ENCODE assay signal across 8 mouse cellular contexts in the genomic region with DNA sequence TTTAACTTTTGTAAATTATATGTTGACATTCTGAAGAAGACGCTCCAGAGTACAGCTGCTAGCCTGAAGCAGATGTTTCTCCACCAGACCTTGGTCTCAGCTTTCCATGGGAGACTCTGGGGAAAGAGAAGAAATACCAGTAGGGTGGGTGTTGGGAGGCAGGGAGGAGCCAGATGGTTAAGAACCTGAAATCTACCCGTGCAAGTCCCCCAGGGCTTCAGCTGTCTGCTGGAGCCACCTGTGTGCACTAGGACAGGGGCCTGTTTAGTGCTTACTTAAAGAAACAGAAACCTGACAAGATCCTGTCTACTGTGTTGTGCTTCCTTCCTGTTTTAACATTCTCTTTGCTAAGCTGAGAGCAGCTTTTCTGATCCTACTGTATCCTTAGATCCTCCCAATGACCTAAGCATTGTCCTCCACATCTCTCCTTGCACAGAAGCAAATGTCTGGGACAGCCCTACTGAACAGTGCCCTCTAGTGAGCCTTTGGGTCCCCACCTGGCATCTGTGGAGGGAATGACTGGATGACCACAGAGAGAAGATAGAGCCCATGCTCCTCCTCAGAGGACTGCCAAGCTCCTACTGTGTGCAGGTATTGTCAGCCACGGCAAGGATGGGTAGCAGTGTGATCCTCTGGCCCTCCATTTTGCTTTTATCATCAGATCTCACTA.
DNase-seq lines count a peak whose midpoint lies in the region; ATAC-seq and TF ChIP-seq lines count a peak whose summit lies in the region.

No protein-coding gene starts in this region.

- ATAC-seq in stomach, embryonic 16.5 days (ENCODE audit: insufficient read depth, low FRiP score) = peak; percentile 22; the same call in 1 of the 2 replicates
- no peak for ATAC-seq in activated CD4-positive, CD25-positive, alpha-beta regulatory T cell, adult 4 months

- no peak for TF ChIP-seq POLR2A in embryonic fibroblast, embryonic 13.5 days (IDR thresholded peaks at IDR 0.05; ENCODE audit: low read depth, low read length)

- TF ChIP-seq CTCF in layer of hippocampus, adult 2 months (conservative IDR thresholded peaks at IDR 0.05) = peak; percentile 75
- TF ChIP-seq CTCF in embryonic fibroblast, embryonic 13.5 days (IDR thresholded peaks at IDR 0.05; ENCODE audit: borderline replicate concordance, insufficient read depth, low read length) = peak; percentile 22; the same call in 1 of the 2 replicates

- H3K27me3 ChIP-seq in stomach, embryonic 16.5 days (ENCODE audit: control insufficient read depth, insufficient read depth, low read length) = no peaks in the 10 kb centered on the region

- DNase-seq in layer of hippocampus, adult 2 months (ENCODE audit: low spot score in 2 of 2) = no peak
- no peak for DNase-seq in layer of hippocampus, postnatal 14 days (ENCODE audit: low spot score in 2 of 2)
- DNase-seq in CD4-positive helper T cell, adult 2 months (ENCODE audit: low read depth, low spot score) = peak; percentile 4
- peak; percentile 76 for DNase-seq in adrenal gland, postnatal 10 days
- DNase-seq in kidney, postnatal 36 days = peak; percentile 55 to 79

- no peaks in the 10 kb centered on the region; the same call in 1 of the 2 replicates for H3K4me1 ChIP-seq in embryonic fibroblast, embryonic 13.5 days (ENCODE audit: control insufficient read depth, insufficient read depth, low read length)
- H3K4me1 ChIP-seq in stomach, embryonic 16.5 days (ENCODE audit: control insufficient read depth, insufficient read depth, low read length) = peaks cover 16% of the 10 kb centered on the region

- H3K27ac ChIP-seq in layer of hippocampus, adult 2 months = no peak overlapping the region
- H3K27ac ChIP-seq in embryonic fibroblast, embryonic 13.5 days (ENCODE audit: insufficient read depth, low read length) = no peak overlapping the region
- no peak overlapping the region for H3K27ac ChIP-seq in stomach, embryonic 16.5 days (ENCODE audit: low read length)

- H3K9ac ChIP-seq in stomach, embryonic 16.5 days (ENCODE audit: low read length) = no peak overlapping the region

- no peak overlapping the region for H3K4me2 ChIP-seq in stomach, embryonic 16.5 days (ENCODE audit: low read depth, low read length)

- H3K9me3 ChIP-seq in stomach, embryonic 16.5 days (replicated peaks; ENCODE audit: control insufficient read depth, low read length) = no peaks in the 10 kb centered on the region

- no peaks in the 10 kb centered on the region for H3K36me3 ChIP-seq in stomach, embryonic 16.5 days (ENCODE audit: control insufficient read depth, insufficient read depth, low read length)

- WGBS in stomach, embryonic 16.5 days = 44% methylated on average over 3 of the region's 3 CpGs

- H3K4me3 ChIP-seq in layer of hippocampus, adult 2 months = no peak overlapping the region
- H3K4me3 ChIP-seq in embryonic fibroblast, embryonic 13.5 days (ENCODE audit: insufficient read depth, low read length) = no peak overlapping the region
- no peak overlapping the region for H3K4me3 ChIP-seq in stomach, embryonic 16.5 days (replicated peaks; ENCODE audit: low read length)

Comparison
In these comparisons a context has a peak if more than half of its experiments do, and no peak if none do; other contexts are left out.
1. DNase-seq: peak in CD4-positive helper T cell, adult 2 months (single experiment), adrenal gland, postnatal 10 days (single experiment) and kidney, postnatal 36 days (2 of 2); none in layer of hippocampus, adult 2 months (0 of 2) and layer of hippocampus, postnatal 14 days (0 of 2).